Mouse (Mus musculus): ENCODE measurements at regions not wholly inside any gene's neighbourhood (a gene's known extent, or its start where the extent isn't known, plus 50 kb on each side); places are given as distances from the start of the nearest gene placed in this dataset.

GRCm38 (mm10) chr15:85663757-85664431 is 70.9 kb upstream of the Ppara start:
- Histone ChIP-seq H3K9me3 (ENCODE audit: control insufficient read depth, low read length) (no peaks in the 10 kb centered on the region), H3K4me3 (ENCODE audit: low read depth, low read length) (no peak overlapping the region), H3K4me1 (replicated peaks; ENCODE audit: control insufficient read depth, insufficient read depth, low read length) (peaks cover 3% of the 10 kb centered on the region), H3K4me2 (replicated peaks; ENCODE audit: low read depth, low read length) (no peak overlapping the region), H3K36me3 (ENCODE audit: control insufficient read depth, insufficient read depth, low read length) (no peaks in the 10 kb centered on the region), H3K9ac (ENCODE audit: low read depth, low read length) (no peak overlapping the region), H3K27me3 (ENCODE audit: control insufficient read depth, insufficient read depth, low read length) (peaks cover 79% of the 10 kb centered on the region), H3K27ac (ENCODE audit: low read depth, low read length) (no peak overlapping the region)
- no peak for ATAC-seq (ENCODE audit: low FRiP score)
- 90% methylated on average over 17 of the region's 17 CpGs for WGBS
- DNase-seq (ENCODE audit: low spot score) = no peak

- Histone ChIP-seq H3K9ac (ENCODE audit: low read depth, low read length) (no peak overlapping the region), H3K4me3 (ENCODE audit: low read depth, low read length) (no peak overlapping the region), H3K27me3 (ENCODE audit: control insufficient read depth, insufficient read depth, low read length) (peaks cover 79% of the 10 kb centered on the region), H3K9me3 (ENCODE audit: control insufficient read depth, low read length) (no peaks in the 10 kb centered on the region), H3K4me1 (replicated peaks; ENCODE audit: control insufficient read depth, insufficient read depth, low read length) (peaks cover 3% of the 10 kb centered on the region), H3K27ac (ENCODE audit: low read depth, low read length) (no peak overlapping the region), H3K36me3 (ENCODE audit: control insufficient read depth, insufficient read depth, low read length) (no peaks in the 10 kb centered on the region), H3K4me2 (replicated peaks; ENCODE audit: low read depth, low read length) (no peak overlapping the region)
- DNase-seq (ENCODE audit: low spot score) (no peak), ATAC-seq (ENCODE audit: low FRiP score) (no peak)
- 78% methylated on average over 10 of the region's 10 CpGs for WGBS
These were observed 70.4 kb upstream of the Ppara start for GRCm38 (mm10) chr15:85664432-85664828.

- Histone ChIP-seq H3K4me3 (ENCODE audit: low read depth, low read length) (no peak overlapping the region), H3K9me3 (ENCODE audit: control insufficient read depth, low read length) (no peaks in the 10 kb centered on the region), H3K9ac (ENCODE audit: low read depth, low read length) (no peak overlapping the region), H3K36me3 (ENCODE audit: control insufficient read depth, insufficient read depth, low read length) (no peaks in the 10 kb centered on the region), H3K4me1 (replicated peaks; ENCODE audit: control insufficient read depth, insufficient read depth, low read length) (peaks cover 8% of the 10 kb centered on the region), H3K27me3 (ENCODE audit: control insufficient read depth, insufficient read depth, low read length) (peaks cover 82% of the 10 kb centered on the region), H3K27ac (ENCODE audit: low read depth, low read length) (no peak overlapping the region), H3K4me2 (replicated peaks; ENCODE audit: low read depth, low read length) (no peak overlapping the region)
- 76% methylated on average over 12 of the region's 12 CpGs for WGBS
- ATAC-seq (ENCODE audit: low FRiP score) (no peak), DNase-seq (ENCODE audit: low spot score) (no peak)
These were observed 69.5 kb upstream of the Ppara start for GRCm38 (mm10) chr15:85665181-85665821.

GRCm38 (mm10) chr15:85666496-85666895 is 68.3 kb upstream of the Ppara start:
- Histone ChIP-seq H3K4me1 (replicated peaks; ENCODE audit: control insufficient read depth, insufficient read depth, low read length) (peaks cover 5% of the 10 kb centered on the region; the same call in 1 of the 2 replicates), H3K27ac (ENCODE audit: low read depth, low read length) (no peak overlapping the region), H3K4me3 (ENCODE audit: low read depth, low read length) (no peak overlapping the region), H3K36me3 (ENCODE audit: control insufficient read depth, insufficient read depth, low read length) (no peaks in the 10 kb centered on the region), H3K4me2 (replicated peaks; ENCODE audit: low read depth, low read length) (no peak overlapping the region), H3K9me3 (ENCODE audit: control insufficient read depth, low read length) (no peaks in the 10 kb centered on the region), H3K27me3 (ENCODE audit: control insufficient read depth, insufficient read depth, low read length) (peaks cover 82% of the 10 kb centered on the region), H3K9ac (ENCODE audit: low read depth, low read length) (no peak overlapping the region)
- ATAC-seq (ENCODE audit: low FRiP score) (no peak), DNase-seq (ENCODE audit: low spot score) (no peak)
- WGBS = 75% methylated on average over 9 of the region's 9 CpGs

GRCm38 (mm10) chr15:85667381-85667791 is 67.4 kb upstream of the Ppara start:
- DNase-seq (ENCODE audit: low spot score) (no peak), ATAC-seq (ENCODE audit: low FRiP score) (no peak)
- peaks cover 80% of the 10 kb centered on the region for H3K27me3 ChIP-seq (ENCODE audit: control insufficient read depth, insufficient read depth, low read length)
- no peak overlapping the region for H3K4me2 ChIP-seq (replicated peaks; ENCODE audit: low read depth, low read length)
- peaks cover 5% of the 10 kb centered on the region; the same call in 1 of the 2 replicates for H3K4me1 ChIP-seq (replicated peaks; ENCODE audit: control insufficient read depth, insufficient read depth, low read length)
- H3K36me3 ChIP-seq (ENCODE audit: control insufficient read depth, insufficient read depth, low read length) = no peaks in the 10 kb centered on the region
- H3K27ac ChIP-seq (ENCODE audit: low read depth, low read length) = no peak overlapping the region
- 58% methylated on average over 12 of the region's 12 CpGs for WGBS
- H3K9me3 ChIP-seq (ENCODE audit: control insufficient read depth, low read length) = no peaks in the 10 kb centered on the region
- H3K4me3 ChIP-seq (ENCODE audit: low read depth, low read length) = no peak overlapping the region
- H3K9ac ChIP-seq (ENCODE audit: low read depth, low read length) = no peak overlapping the region

GRCm38 (mm10) chr15:85667906-85668590 is 66.7 kb upstream of the Ppara start:
- Histone ChIP-seq H3K4me3 (ENCODE audit: low read depth, low read length) (no peak overlapping the region), H3K9me3 (ENCODE audit: control insufficient read depth, low read length) (no peaks in the 10 kb centered on the region), H3K27ac (ENCODE audit: low read depth, low read length) (no peak overlapping the region), H3K4me2 (replicated peaks; ENCODE audit: low read depth, low read length) (no peak overlapping the region), H3K36me3 (ENCODE audit: control insufficient read depth, insufficient read depth, low read length) (no peaks in the 10 kb centered on the region), H3K27me3 (ENCODE audit: control insufficient read depth, insufficient read depth, low read length) (peaks cover 77% of the 10 kb centered on the region), H3K4me1 (replicated peaks; ENCODE audit: control insufficient read depth, insufficient read depth, low read length) (peaks cover 5% of the 10 kb centered on the region; the same call in 1 of the 2 replicates), H3K9ac (ENCODE audit: low read depth, low read length) (no peak overlapping the region)
- 84% methylated on average over 7 of the region's 7 CpGs for WGBS
- DNase-seq (ENCODE audit: low spot score) (no peak), ATAC-seq (ENCODE audit: low FRiP score) (no peak)

GRCm38 (mm10) chr15:85668871-85669651 is 65.7 kb upstream of the Ppara start:
- no peak overlapping the region for H3K9ac ChIP-seq (ENCODE audit: low read depth, low read length)
- ATAC-seq (ENCODE audit: low FRiP score) = no peak
- H3K9me3 ChIP-seq (ENCODE audit: control insufficient read depth, low read length) = no peaks in the 10 kb centered on the region
- peaks cover 5% of the 10 kb centered on the region; the same call in 1 of the 2 replicates for H3K4me1 ChIP-seq (replicated peaks; ENCODE audit: control insufficient read depth, insufficient read depth, low read length)
- H3K4me2 ChIP-seq (replicated peaks; ENCODE audit: low read depth, low read length) = no peak overlapping the region
- no peak overlapping the region for H3K27ac ChIP-seq (ENCODE audit: low read depth, low read length)
- H3K36me3 ChIP-seq (ENCODE audit: control insufficient read depth, insufficient read depth, low read length) = no peaks in the 10 kb centered on the region
- no peak for DNase-seq (ENCODE audit: low spot score)
- peaks cover 76% of the 10 kb centered on the region for H3K27me3 ChIP-seq (ENCODE audit: control insufficient read depth, insufficient read depth, low read length)
- H3K4me3 ChIP-seq (ENCODE audit: low read depth, low read length) = no peak overlapping the region
- 63% methylated on average over 9 of the region's 9 CpGs for WGBS

- Histone ChIP-seq H3K9ac (ENCODE audit: low read depth, low read length) (peak overlapping the region; percentile 79; the same call in 1 of the 2 replicates), H3K36me3 (ENCODE audit: control insufficient read depth, insufficient read depth, low read length) (no peaks in the 10 kb centered on the region), H3K27ac (ENCODE audit: low read depth, low read length) (peak overlapping the region; percentile 75; the same call in 1 of the 2 replicates), H3K4me3 (ENCODE audit: low read depth, low read length) (peak overlapping the region; percentile 62), H3K4me2 (replicated peaks; ENCODE audit: low read depth, low read length) (peak overlapping the region; percentile 87), H3K4me1 (replicated peaks; ENCODE audit: control insufficient read depth, insufficient read depth, low read length) (peaks cover 5% of the 10 kb centered on the region; the same call in 1 of the 2 replicates), H3K9me3 (ENCODE audit: control insufficient read depth, low read length) (no peaks in the 10 kb centered on the region), H3K27me3 (ENCODE audit: control insufficient read depth, insufficient read depth, low read length) (peaks cover 78% of the 10 kb centered on the region)
- 37% methylated on average over 15 of the region's 15 CpGs for WGBS
- ATAC-seq (ENCODE audit: low FRiP score) (no peak), DNase-seq (ENCODE audit: low spot score) (no peak)
These were observed 65.1 kb upstream of the Ppara start for GRCm38 (mm10) chr15:85669652-85670175.
